ENCODE assay signal across 15 mouse cellular contexts in genomic region chr9:67005161-67005742, GRCm38 (mm10). TPM values are rescaled to one million over a fixed set of nuclear protein-coding genes. Genes with fewer than 3 reads are reported as not detected.
DNase-seq lines count a peak whose midpoint lies in the region; ATAC-seq and TF ChIP-seq lines count a peak whose summit lies in the region.
"Had no signal": no experiment of that assay in that cellular context is flagged by ENCODE, and none has a peak within 500 bp of the region (broad histone marks: within the 10 kb centered on the region; RNA-seq: fewer than 3 reads in every experiment).

No protein-coding gene starts in this region.

- H3K4me1 ChIP-seq in forebrain, postnatal 0 days (ENCODE audit: insufficient read depth) = no peaks in the 10 kb centered on the region
- no peaks in the 10 kb centered on the region for H3K4me1 ChIP-seq in forebrain, embryonic 14.5 days (ENCODE audit: control insufficient read depth, insufficient read depth, low read length)
- H3K4me1 ChIP-seq in midbrain, postnatal 0 days (ENCODE audit: insufficient read depth, low read length) = no peaks in the 10 kb centered on the region
- peaks cover 11% of the 10 kb centered on the region; the same call in 1 of the 2 replicates for H3K4me1 ChIP-seq in midbrain, embryonic 10.5 days
- peaks cover 13% of the 10 kb centered on the region for H3K4me1 ChIP-seq in small intestine, adult 2 months (ENCODE audit: control insufficient read depth, insufficient read depth, insufficient read length, low read length)
- H3K4me1 ChIP-seq: forebrain, embryonic 13.5 days had no signal

- ATAC-seq in forebrain, postnatal 0 days = peak; percentile 79
- ATAC-seq in forebrain, embryonic 14.5 days = no peak
- ATAC-seq in midbrain, postnatal 0 days (ENCODE audit: low FRiP score) = peak; percentile 78
- ATAC-seq: forebrain, embryonic 13.5 days had no signal

- TF ChIP-seq CTCF in forebrain, postnatal 0 days (IDR thresholded peaks at IDR 0.05; ENCODE audit: low read depth) = no peak
- TF ChIP-seq CTCF in midbrain, postnatal 0 days (IDR thresholded peaks at IDR 0.05) = no peak
- TF ChIP-seq CTCF in small intestine, adult 2 months (IDR thresholded peaks at IDR 0.05; ENCODE audit: extremely low read depth, insufficient read length, insufficient replicate concordance, low read depth, low read length) = no peak

- H3K9ac ChIP-seq in forebrain, postnatal 0 days = no peak overlapping the region
- no peak overlapping the region for H3K9ac ChIP-seq in forebrain, embryonic 14.5 days (ENCODE audit: low read length)
- H3K9ac ChIP-seq in midbrain, postnatal 0 days (replicated peaks; ENCODE audit: low read length, poor library complexity, severe bottlenecking) = no peak overlapping the region
- H3K9ac ChIP-seq: embryonic facial prominence, embryonic 13.5 days; forebrain, embryonic 13.5 days had no signal

- peak; percentile 46; the same call in 1 of the 2 replicates for TF ChIP-seq POLR2A in small intestine, adult 2 months (IDR thresholded peaks at IDR 0.05; ENCODE audit: low read depth, low read length)

- 64% methylated on average over 11 of the region's 11 CpGs for WGBS in forebrain, postnatal 0 days
- WGBS in forebrain, embryonic 14.5 days = 86% methylated on average over 11 of the region's 11 CpGs
- WGBS in midbrain, postnatal 0 days = 68% methylated on average over 11 of the region's 11 CpGs
- 88% methylated on average over 11 of the region's 11 CpGs for WGBS in midbrain, embryonic 10.5 days
- 46% methylated on average over 11 of the region's 11 CpGs for WGBS in small intestine, adult 2 months

- H3K36me3 ChIP-seq in forebrain, postnatal 0 days (ENCODE audit: insufficient read depth) = no peaks in the 10 kb centered on the region
- no peaks in the 10 kb centered on the region for H3K36me3 ChIP-seq in forebrain, embryonic 14.5 days (ENCODE audit: control insufficient read depth, insufficient read depth, low read length)
- no peaks in the 10 kb centered on the region for H3K36me3 ChIP-seq in midbrain, postnatal 0 days (ENCODE audit: insufficient read depth, low read length)
- H3K36me3 ChIP-seq in midbrain, embryonic 10.5 days = no peaks in the 10 kb centered on the region
- no peaks in the 10 kb centered on the region for H3K36me3 ChIP-seq in small intestine, adult 2 months (ENCODE audit: control insufficient read depth, insufficient read depth, low read length)
- H3K36me3 ChIP-seq: embryonic facial prominence, embryonic 13.5 days had no signal

- no peaks in the 10 kb centered on the region for H3K9me3 ChIP-seq in forebrain, postnatal 0 days (ENCODE audit: low read length)
- no peaks in the 10 kb centered on the region for H3K9me3 ChIP-seq in forebrain, embryonic 14.5 days (replicated peaks; ENCODE audit: control insufficient read depth, low read length)
- no peaks in the 10 kb centered on the region for H3K9me3 ChIP-seq in midbrain, postnatal 0 days (ENCODE audit: low read length)
- no peaks in the 10 kb centered on the region for H3K9me3 ChIP-seq in midbrain, embryonic 10.5 days (replicated peaks)
- H3K9me3 ChIP-seq: embryonic facial prominence, embryonic 13.5 days; forebrain, embryonic 13.5 days had no signal

- no peak overlapping the region for H3K4me2 ChIP-seq in forebrain, postnatal 0 days (ENCODE audit: low read depth)
- H3K4me2 ChIP-seq in forebrain, embryonic 14.5 days (ENCODE audit: low read length) = no peak overlapping the region
- H3K4me2 ChIP-seq in midbrain, postnatal 0 days (ENCODE audit: low read depth, low read length, poor library complexity, severe bottlenecking) = no peak overlapping the region
- H3K4me2 ChIP-seq: embryonic facial prominence, embryonic 13.5 days; forebrain, embryonic 13.5 days had no signal

- DNase-seq in forebrain, postnatal 0 days = peak; percentile 33
- no peak for DNase-seq in forebrain, embryonic 14.5 days (ENCODE audit: low spot score)
- peak; percentile 72 for DNase-seq in midbrain, postnatal 0 days (ENCODE audit: low spot score)
- DNase-seq in midbrain, embryonic 10.5 days (ENCODE audit: low spot score) = no peak
- peak; percentile 71 to 74 for DNase-seq in cerebellum, postnatal 25 days
- DNase-seq in thymus, postnatal 25 days = no peak
- no peak for DNase-seq in left cerebral cortex, adult 11 months (ENCODE audit: low spot score)
- DNase-seq: adrenal gland, adult 2 months; gastrocnemius, postnatal 14 days; lung, adult 2 months had no signal

- H3K27me3 ChIP-seq in forebrain, postnatal 0 days (ENCODE audit: insufficient read depth, low read length) = no peaks in the 10 kb centered on the region
- H3K27me3 ChIP-seq in forebrain, embryonic 14.5 days (replicated peaks; ENCODE audit: control insufficient read depth, insufficient read depth, low read length) = no peaks in the 10 kb centered on the region
- no peaks in the 10 kb centered on the region for H3K27me3 ChIP-seq in midbrain, postnatal 0 days (ENCODE audit: insufficient read depth, low read length)
- no peaks in the 10 kb centered on the region for H3K27me3 ChIP-seq in midbrain, embryonic 10.5 days (ENCODE audit: low read depth, poor library complexity, severe bottlenecking)
- H3K27me3 ChIP-seq in small intestine, adult 2 months (ENCODE audit: control insufficient read depth, insufficient read depth, low read length) = no peaks in the 10 kb centered on the region
- H3K27me3 ChIP-seq: embryonic facial prominence, embryonic 13.5 days; forebrain, embryonic 13.5 days had no signal

- H3K27ac ChIP-seq in forebrain, postnatal 0 days (ENCODE audit: low read depth, low read length) = no peak overlapping the region
- no peak overlapping the region for H3K27ac ChIP-seq in forebrain, embryonic 14.5 days (ENCODE audit: low read depth, low read length)
- no peak overlapping the region for H3K27ac ChIP-seq in midbrain, postnatal 0 days (ENCODE audit: low read depth, low read length)
- H3K27ac ChIP-seq in midbrain, embryonic 10.5 days (replicated peaks) = no peak overlapping the region
- peak overlapping the region; percentile 90 for H3K27ac ChIP-seq in small intestine, adult 2 months (ENCODE audit: insufficient read depth, low read depth, low read length)
- H3K27ac ChIP-seq: embryonic facial prominence, embryonic 13.5 days; forebrain, embryonic 13.5 days; kidney, postnatal 0 days; left cerebral cortex, adult 2 months had no signal

- no peak overlapping the region for H3K4me3 ChIP-seq in forebrain, postnatal 0 days (ENCODE audit: low read depth, low read length)
- H3K4me3 ChIP-seq in forebrain, embryonic 14.5 days (ENCODE audit: low read depth, low read length) = no peak overlapping the region
- H3K4me3 ChIP-seq in midbrain, postnatal 0 days (ENCODE audit: low read depth, low read length) = no peak overlapping the region
- no peak overlapping the region for H3K4me3 ChIP-seq in midbrain, embryonic 10.5 days
- no peak overlapping the region for H3K4me3 ChIP-seq in small intestine, adult 2 months (ENCODE audit: low read depth, low read length)
- H3K4me3 ChIP-seq: embryonic facial prominence, embryonic 13.5 days; forebrain, embryonic 13.5 days; left cerebral cortex, adult 2 months had no signal

RNA-seq across cellular contexts. Expression of gene Lactb, which starts 30.0 kb away (rescaled TPM):
- total RNA-seq in forebrain, postnatal 0 days (2014; rRNA removed) = 20.3 and 20.7 TPM in 2 replicates
- 9.9 and 12.2 TPM in 2 replicates for polyA plus RNA-seq in forebrain, postnatal 0 days (2015; fragmentation: Nextera tagmentation; extraction: Ambion mirVana)
- 9.8 and 10.2 TPM in 2 replicates for polyA plus RNA-seq in forebrain, embryonic 14.5 days (2014; fragmentation: Nextera tagmentation; extraction: Ambion mirVana)
- total RNA-seq in midbrain, postnatal 0 days (2014; rRNA removed) = 18.6 and 18.8 TPM in 2 replicates
- polyA plus RNA-seq in midbrain, postnatal 0 days (2015; fragmentation: Nextera tagmentation; extraction: Ambion mirVana) = 9.6 and 12.9 TPM in 2 replicates
- 8.2 and 9.6 TPM in 2 replicates for polyA plus RNA-seq in midbrain, embryonic 10.5 days (2016; fragmentation: Nextera tagmentation; extraction: Ambion mirVana)
- 16.3 and 26.8 TPM in 2 replicates for polyA plus RNA-seq in small intestine, adult 2 months (2012; rRNA removed)

RNA-seq across cellular contexts. Expression of gene Tpm1, which starts 44.0 kb away (rescaled TPM):
- total RNA-seq in forebrain, postnatal 0 days (2014; rRNA removed) = 131 and 133 TPM in 2 replicates
- 120 and 134 TPM in 2 replicates for polyA plus RNA-seq in forebrain, postnatal 0 days (2015; fragmentation: Nextera tagmentation; extraction: Ambion mirVana)
- 104 and 126 TPM in 2 replicates for polyA plus RNA-seq in forebrain, embryonic 14.5 days (2014; fragmentation: Nextera tagmentation; extraction: Ambion mirVana)
- total RNA-seq in midbrain, postnatal 0 days (2014; rRNA removed) = 124 and 147 TPM in 2 replicates
- 162 and 177 TPM in 2 replicates for polyA plus RNA-seq in midbrain, postnatal 0 days (2015; fragmentation: Nextera tagmentation; extraction: Ambion mirVana)
- 263 and 275 TPM in 2 replicates for polyA plus RNA-seq in midbrain, embryonic 10.5 days (2016; fragmentation: Nextera tagmentation; extraction: Ambion mirVana)
- polyA plus RNA-seq in small intestine, adult 2 months (2012; rRNA removed) = 146 and 242 TPM in 2 replicates

RNA-seq across cellular contexts. Expression of gene Rps27l, which starts 59.4 kb away (rescaled TPM):
- total RNA-seq in forebrain, postnatal 0 days (2014; rRNA removed) = 129 and 139 TPM in 2 replicates
- polyA plus RNA-seq in forebrain, postnatal 0 days (2015; fragmentation: Nextera tagmentation; extraction: Ambion mirVana) = 208 and 277 TPM in 2 replicates
- polyA plus RNA-seq in forebrain, embryonic 14.5 days (2014; fragmentation: Nextera tagmentation; extraction: Ambion mirVana) = 357 and 434 TPM in 2 replicates
- 45.8 and 51.7 TPM in 2 replicates for total RNA-seq in midbrain, postnatal 0 days (2014; rRNA removed)
- polyA plus RNA-seq in midbrain, postnatal 0 days (2015; fragmentation: Nextera tagmentation; extraction: Ambion mirVana) = 160 and 168 TPM in 2 replicates
- 659 and 790 TPM in 2 replicates for polyA plus RNA-seq in midbrain, embryonic 10.5 days (2016; fragmentation: Nextera tagmentation; extraction: Ambion mirVana)
- 9.6 and 10.2 TPM in 2 replicates for polyA plus RNA-seq in small intestine, adult 2 months (2012; rRNA removed)

Comparison
In these comparisons a context has a peak if more than half of its experiments do, and no peak if none do; other contexts are left out.
1. DNase-seq: peak in forebrain, postnatal 0 days (single experiment), midbrain, postnatal 0 days (single experiment) and cerebellum, postnatal 25 days (2 of 2); none in forebrain, embryonic 14.5 days (single experiment), midbrain, embryonic 10.5 days (single experiment), thymus, postnatal 25 days (single experiment) and left cerebral cortex, adult 11 months (single experiment).
2. RNA of gene Rps27l, which starts 59.4 kb away (polyA plus RNA-seq): 659 to 790 TPM in midbrain, embryonic 10.5 days, 357 to 434 TPM in forebrain, embryonic 14.5 days, 208 to 277 TPM in forebrain, postnatal 0 days and 160 to 168 TPM in midbrain, postnatal 0 days; 9.6 to 10.2 TPM in small intestine, adult 2 months; every median in the first group is over 10 times any median in the second.